Mouse (Mus musculus) hindbrain, embryonic 14.5 days (tissue): ENCODE measurements around the gene Emc1. TPM values are rescaled to one million over a fixed set of nuclear protein-coding genes. Genes with fewer than 3 reads are reported as not detected.

ENCODE experiments used
- ATAC-seq: fragments of 200-750 bp; cut with Nextera tagmentation; 2 replicates; pipeline ENCODE4 v1.8.0; 2017; ENCODE audit warnings: moderate number of reproducible peaks, mild to moderate bottlenecking, moderate TSS enrichment, moderate library complexity; ENCODE audit not compliant: low FRiP score
- DNase-seq: peaks from one replicate; pipeline ENCODE4 v3.0.0-alpha.2; 2015; ENCODE audit warnings: low spot score
- H3K27ac ChIP-seq: fragments of 300-500 bp; sonication (generic); 2 replicates; pipeline ENCODE4 v1.5.1; 2014; ENCODE audit warnings: mild to moderate bottlenecking, moderate library complexity
- H3K27me3 ChIP-seq: fragments of 300-500 bp; sonication (generic); 2 replicates; pipeline ENCODE4 v1.6.1; 2014; ENCODE audit warnings: mild to moderate bottlenecking, low read length, mixed read lengths; ENCODE audit not compliant: control insufficient read depth, insufficient read depth
- H3K36me3 ChIP-seq: fragments of 300-500 bp; sonication (generic); replicated peaks from 2 replicates; pipeline ENCODE4 v1.6.1; 2014; ENCODE audit not compliant: control insufficient read depth, insufficient read depth
- H3K4me1 ChIP-seq: fragments of 300-500 bp; sonication (generic); replicated peaks from 2 replicates; pipeline ENCODE4 v1.6.1; 2014; ENCODE audit warnings: antibody characterized with exemption, low read length, mixed read lengths; ENCODE audit not compliant: control insufficient read depth, insufficient read depth
- H3K4me2 ChIP-seq: fragments of 300-500 bp; sonication (generic); replicated peaks from 2 replicates; pipeline ENCODE4 v1.6.1; 2014; ENCODE audit warnings: mild to moderate bottlenecking, moderate library complexity
- H3K4me3 ChIP-seq: fragments of 300-500 bp; sonication (generic); replicated peaks from 2 replicates; pipeline ENCODE4 v1.5.1; 2014; ENCODE audit warnings: mild to moderate bottlenecking, low read length
- H3K9ac ChIP-seq: fragments of 300-500 bp; sonication (generic); 2 replicates; pipeline ENCODE4 v1.6.1; 2014
- H3K9me3 ChIP-seq: fragments of 300-500 bp; sonication (generic); 2 replicates; pipeline ENCODE4 v1.6.1; 2016; ENCODE audit warnings: low read length; ENCODE audit not compliant: control insufficient read depth
- WGBS: fragments of 180-500 bp; shearing (Covaris S2); extraction: QIAGEN DNeasy Blood & Tissue Kit; methylation state at CpG from one replicate; pipeline ENCODE4 v1.1.7; 2014; 5-methylcytosine and 5-hydroxymethylcytosine counted together
- polyA plus RNA-seq: library from polyadenylated mRNA; unstranded; fragments of >200 nt; fragmentation: Nextera tagmentation; extraction: Ambion mirVana; gene quantifications from 2 replicates; pipeline ENCODE4 v1.2.1, GENCODE M21; 2014

Emc1 gene
- polyA plus RNA-seq, 1 experiment from 2014 or later = 35.1 TPM

DNA sequence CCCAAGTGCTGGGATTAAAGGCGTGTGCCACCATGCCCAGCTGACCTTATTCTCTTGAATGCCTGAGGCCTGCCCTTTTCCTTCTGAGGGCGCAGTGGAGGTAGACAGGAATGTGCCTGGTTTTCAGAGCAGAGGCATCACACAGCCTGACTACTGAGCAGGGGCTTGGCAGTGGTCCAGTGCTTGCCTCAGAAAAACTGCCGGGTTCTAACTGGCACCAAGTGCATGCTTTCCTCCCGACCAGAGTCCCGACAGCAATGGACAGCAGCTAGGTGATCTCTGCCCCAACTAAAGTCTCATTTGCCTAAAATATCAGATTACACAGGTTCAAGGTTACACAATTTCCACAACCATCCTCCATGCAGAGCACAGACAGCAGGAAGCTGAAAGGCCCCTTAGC lies 8.7 kb upstream of the Emc1 start:
- ATAC-seq (no peak), DNase-seq (no peak)
- peaks cover 33% of the 10 kb centered on the region for H3K36me3 ChIP-seq
- H3K9ac ChIP-seq = no peak overlapping the region
- no peaks in the 10 kb centered on the region for H3K27me3 ChIP-seq
- H3K4me1 ChIP-seq = no peaks in the 10 kb centered on the region
- 72% methylated on average over 5 of the region's 5 CpGs for WGBS
- H3K4me2 ChIP-seq = no peak overlapping the region
- H3K4me3 ChIP-seq = no peak overlapping the region
- no peaks in the 10 kb centered on the region for H3K9me3 ChIP-seq
- no peak overlapping the region for H3K27ac ChIP-seq

DNA sequence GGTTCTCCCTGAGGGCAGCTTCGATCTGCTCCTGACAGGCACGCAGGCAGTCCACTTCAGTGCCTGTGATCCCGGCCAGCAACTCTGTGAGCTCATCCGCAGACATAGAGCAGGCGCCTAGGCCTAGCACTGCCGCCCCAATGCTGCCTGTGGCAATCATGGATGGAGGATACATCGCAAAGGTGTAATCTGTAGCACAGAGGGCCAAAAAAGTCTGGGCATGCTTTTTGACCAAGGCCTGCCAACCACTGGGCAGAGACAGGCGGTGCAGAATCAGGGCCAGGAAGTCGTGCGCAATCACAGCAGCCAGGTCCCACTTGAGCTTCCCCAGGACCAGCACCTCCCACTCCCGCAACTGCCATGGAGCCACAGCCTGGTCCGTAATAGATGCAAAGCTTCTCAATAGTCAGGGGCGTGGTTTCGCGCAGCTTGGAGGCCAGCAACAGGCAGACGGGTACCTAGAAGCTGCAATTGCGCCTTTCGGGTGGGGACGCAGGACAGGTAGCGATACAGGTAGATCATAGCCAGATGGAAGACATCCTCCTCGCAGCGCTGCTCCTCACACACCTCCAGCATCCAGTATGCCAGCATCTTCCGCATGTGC lies 6.9 kb upstream of the Emc1 start:
- Histone ChIP-seq H3K4me3 (no peak overlapping the region), H3K27ac (no peak overlapping the region), H3K9me3 (no peaks in the 10 kb centered on the region), H3K27me3 (no peaks in the 10 kb centered on the region), H3K9ac (no peak overlapping the region), H3K36me3 (peaks cover 46% of the 10 kb centered on the region), H3K4me2 (no peak overlapping the region), H3K4me1 (no peaks in the 10 kb centered on the region)
- DNase-seq = no peak
- WGBS = 74% methylated on average over 23 of the region's 23 CpGs
- no peak for ATAC-seq

GRCm38 (mm10) chr4:139352832-139353231 lies 445 bp downstream of the Emc1 start:
- Histone ChIP-seq H3K36me3 (peaks cover 51% of the 10 kb centered on the region), H3K4me2 (peak overlapping the region; percentile 97), H3K27ac (peak overlapping the region; percentile 98), H3K27me3 (no peaks in the 10 kb centered on the region), H3K9me3 (no peaks in the 10 kb centered on the region), H3K4me3 (peak overlapping the region; percentile 91), H3K4me1 (peaks cover 14% of the 10 kb centered on the region), H3K9ac (peak overlapping the region; percentile 95)
- ATAC-seq (no peak), DNase-seq (no peak)
- WGBS = 2% methylated on average over 7 of the region's 7 CpGs

- Histone ChIP-seq H3K9me3 (no peaks in the 10 kb centered on the region), H3K4me3 (no peak overlapping the region), H3K4me2 (no peak overlapping the region), H3K9ac (no peak overlapping the region), H3K4me1 (0 out of 2 replicates have a peak, but pooled peaks cover 4% of the 10 kb centered on the region), H3K36me3 (peaks cover 73% of the 10 kb centered on the region), H3K27me3 (no peaks in the 10 kb centered on the region), H3K27ac (no peak overlapping the region)
- ATAC-seq (no peak), DNase-seq (no peak)
- WGBS = 96% methylated on average over 3 of the region's 3 CpGs
Measured at GRCm38 (mm10) chr4:139357211-139357610, 4.8 kb downstream of the Emc1 start.

GRCm38 (mm10) chr4:139360761-139361548 lies 8.6 kb downstream of the Emc1 start:
- ATAC-seq (no peak), DNase-seq (no peak)
- Histone ChIP-seq H3K4me3 (no peak overlapping the region), H3K9ac (no peak overlapping the region), H3K4me1 (no peaks in the 10 kb centered on the region), H3K27me3 (no peaks in the 10 kb centered on the region), H3K4me2 (no peak overlapping the region), H3K27ac (no peak overlapping the region), H3K36me3 (peaks cover 97% of the 10 kb centered on the region), H3K9me3 (no peaks in the 10 kb centered on the region)
- WGBS = 95% methylated on average over 11 of the region's 11 CpGs

GRCm38 (mm10) chr4:139367336-139367735 lies 14.9 kb downstream of the Emc1 start:
- no peaks in the 10 kb centered on the region for H3K27me3 ChIP-seq
- 94% methylated on average over 3 of the region's 3 CpGs for WGBS

DNA sequence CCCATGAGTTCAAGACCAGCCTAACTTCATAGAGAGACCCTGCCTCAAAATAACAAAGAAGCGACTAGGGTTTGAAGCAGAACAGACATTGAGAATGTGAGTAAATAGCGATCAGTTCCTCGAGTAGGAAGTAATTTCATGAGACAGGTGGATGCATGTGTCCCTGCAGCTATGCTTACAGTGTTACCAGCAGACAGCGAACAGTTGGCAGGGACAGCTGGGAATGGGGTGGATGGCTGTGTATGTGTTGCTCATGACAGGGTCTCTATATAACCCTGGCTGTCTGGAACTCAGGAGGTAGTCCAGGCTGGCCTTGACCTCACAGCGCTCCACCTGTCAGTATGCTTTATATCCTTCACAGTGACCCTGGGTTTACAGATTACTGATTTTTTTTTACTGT lies 15.7 kb downstream of the Emc1 start:
- Histone ChIP-seq H3K9ac (no peak overlapping the region), H3K27ac (no peak overlapping the region), H3K27me3 (no peaks in the 10 kb centered on the region), H3K36me3 (peaks cover 96% of the 10 kb centered on the region), H3K4me2 (no peak overlapping the region), H3K9me3 (no peaks in the 10 kb centered on the region), H3K4me3 (no peak overlapping the region), H3K4me1 (no peaks in the 10 kb centered on the region)
- DNase-seq = no peak
- no peak for ATAC-seq
- WGBS = 95% methylated on average over 5 of the region's 5 CpGs

More at GRCm38 (mm10) chr4:139367336-139367735, 14.9 kb downstream of the Emc1 start:
- Histone ChIP-seq H3K4me2 (no peak overlapping the region), H3K36me3 (peaks cover 96% of the 10 kb centered on the region), H3K9ac (no peak overlapping the region), H3K9me3 (no peaks in the 10 kb centered on the region), H3K4me1 (no peaks in the 10 kb centered on the region), H3K4me3 (no peak overlapping the region), H3K27ac (no peak overlapping the region)
- no peak for ATAC-seq
- DNase-seq = no peak

DNA sequence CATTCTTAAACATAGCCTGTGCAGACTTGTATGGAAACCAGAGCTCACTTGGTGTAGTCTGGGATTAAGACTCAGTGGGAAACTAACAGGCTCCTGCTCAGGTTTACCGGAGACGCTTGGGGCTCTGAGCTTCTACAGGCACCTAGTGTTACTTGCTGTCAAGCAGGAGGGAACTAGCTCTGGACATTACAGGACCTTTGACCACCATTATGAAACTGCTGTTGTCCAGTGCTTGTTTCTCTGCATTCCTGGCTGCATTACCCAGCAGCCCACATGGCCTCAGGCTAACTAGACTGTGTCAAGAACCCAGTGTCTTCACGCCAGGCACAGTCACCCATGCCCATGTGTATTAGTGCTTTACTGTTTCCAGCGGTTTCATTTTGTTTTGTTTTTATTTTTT lies 20.7 kb downstream of the Emc1 start:
- no peak overlapping the region for H3K9ac ChIP-seq
- H3K27me3 ChIP-seq = no peaks in the 10 kb centered on the region
- no peak overlapping the region for H3K4me3 ChIP-seq
- no peak overlapping the region for H3K27ac ChIP-seq
- DNase-seq (no peak), ATAC-seq (no peak)
- no peaks in the 10 kb centered on the region for H3K9me3 ChIP-seq
- peaks cover 98% of the 10 kb centered on the region for H3K36me3 ChIP-seq
- no peaks in the 10 kb centered on the region for H3K4me1 ChIP-seq
- WGBS = 93% methylated on average over 4 of the region's 4 CpGs
- H3K4me2 ChIP-seq = no peak overlapping the region

GRCm38 (mm10) chr4:139373531-139373930 lies 21.1 kb downstream of the Emc1 start:
- WGBS = 96% methylated on average over 10 of the region's 10 CpGs
- Histone ChIP-seq H3K9me3 (no peaks in the 10 kb centered on the region), H3K4me1 (no peaks in the 10 kb centered on the region), H3K36me3 (peaks cover 96% of the 10 kb centered on the region), H3K4me3 (no peak overlapping the region), H3K27ac (no peak overlapping the region), H3K4me2 (no peak overlapping the region), H3K9ac (no peak overlapping the region), H3K27me3 (no peaks in the 10 kb centered on the region)
- ATAC-seq (no peak), DNase-seq (no peak)
